Mouse (Mus musculus) thymus, adult 18-20 months (tissue): ENCODE data around the gene Klk12.

Experiments used
- DNase-seq, 2 experiments: peaks; one replicate each; pipeline ENCODE4 v3.0.0; 2022; ENCODE audit warnings: mixed read lengths in 2 of 2

Klk12 gene

DNA sequence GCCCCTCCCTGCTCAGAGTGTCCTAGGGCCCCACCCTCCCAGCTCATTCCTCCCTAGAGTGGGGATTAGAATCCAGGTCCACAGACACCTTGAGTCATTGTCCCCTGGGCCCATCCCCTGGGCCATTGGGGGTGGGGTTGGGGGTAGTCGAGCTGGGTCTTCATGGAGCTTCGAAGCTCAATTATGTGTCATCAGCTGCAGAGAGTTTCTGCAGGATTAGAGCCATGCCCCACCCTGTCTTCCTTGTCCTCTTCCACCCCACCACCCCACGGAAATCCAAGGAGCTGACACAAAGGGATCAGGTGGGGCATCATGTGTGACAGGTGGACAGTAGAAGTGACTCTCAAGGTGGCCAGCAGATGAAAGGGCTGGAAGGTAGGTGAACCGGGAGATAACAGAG lies at the start of gene Klk12:
TSS of gene Klk12 (plus strand) at position 301 of the 400 bp plus-strand sequence.
- DNase-seq, result no peak

DNA sequence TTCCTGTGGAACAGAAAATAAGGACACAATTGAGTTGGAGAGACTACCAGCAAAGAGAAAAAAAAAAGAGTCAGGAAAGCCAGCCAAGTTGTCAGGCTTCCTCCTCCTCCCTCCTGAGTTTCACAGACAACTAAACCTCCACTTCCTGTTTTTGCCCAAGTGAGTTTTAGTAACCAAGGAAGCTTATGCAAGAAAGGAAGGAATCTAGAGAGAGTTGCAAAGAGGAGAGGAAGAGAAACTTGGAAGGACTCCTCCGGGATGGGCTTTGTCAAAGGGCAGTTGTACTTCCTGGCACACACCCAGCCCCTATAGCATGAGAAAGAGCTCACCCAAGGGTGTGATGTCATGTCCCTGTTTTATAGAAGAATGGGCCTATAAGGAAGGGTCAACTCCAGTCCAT lies 20.9 kb upstream of the Klk12 start:
- no peak for DNase-seq

DNA sequence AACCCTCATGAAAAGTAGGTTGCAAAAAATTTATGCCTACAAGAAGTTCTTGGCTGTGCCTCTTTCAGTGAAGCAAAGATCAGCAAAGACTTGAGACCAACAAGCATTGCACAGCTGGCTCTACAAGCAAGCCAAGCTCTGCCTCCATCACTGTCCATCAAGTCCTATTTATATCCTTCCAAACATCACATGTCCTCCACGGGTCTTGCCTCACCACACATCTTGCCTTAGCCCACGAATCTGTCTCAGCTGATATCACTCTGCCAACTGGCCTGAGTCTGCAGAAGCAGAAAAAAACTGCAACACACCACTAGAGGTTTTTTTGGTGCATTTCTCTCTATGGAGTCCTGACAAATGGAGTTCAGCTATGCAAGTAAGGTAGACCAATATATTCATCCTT lies 15.9 kb upstream of the Klk12 start:
- DNase-seq, result no peak

DNA sequence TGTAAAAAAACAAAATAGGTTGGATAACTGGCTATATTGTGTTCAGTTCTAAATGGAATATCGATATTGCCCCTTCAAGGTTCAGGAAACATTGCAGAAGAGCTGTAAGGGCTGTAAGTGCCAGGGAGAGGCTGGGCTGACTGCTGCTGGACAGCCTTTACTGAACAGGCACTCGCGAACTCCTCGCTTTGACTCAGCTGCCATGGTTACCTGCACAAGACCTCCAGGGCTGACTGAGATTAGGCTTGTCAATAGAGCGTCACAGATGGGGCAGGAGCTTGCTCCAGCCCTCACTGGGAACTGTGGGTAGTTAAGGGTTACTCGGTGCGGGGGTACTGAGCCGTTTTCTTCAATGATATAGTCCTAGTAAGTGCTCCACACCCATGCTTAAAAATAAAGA lies 2.2 kb upstream of the Klk12 start:
- DNase-seq, result no peak

DNA sequence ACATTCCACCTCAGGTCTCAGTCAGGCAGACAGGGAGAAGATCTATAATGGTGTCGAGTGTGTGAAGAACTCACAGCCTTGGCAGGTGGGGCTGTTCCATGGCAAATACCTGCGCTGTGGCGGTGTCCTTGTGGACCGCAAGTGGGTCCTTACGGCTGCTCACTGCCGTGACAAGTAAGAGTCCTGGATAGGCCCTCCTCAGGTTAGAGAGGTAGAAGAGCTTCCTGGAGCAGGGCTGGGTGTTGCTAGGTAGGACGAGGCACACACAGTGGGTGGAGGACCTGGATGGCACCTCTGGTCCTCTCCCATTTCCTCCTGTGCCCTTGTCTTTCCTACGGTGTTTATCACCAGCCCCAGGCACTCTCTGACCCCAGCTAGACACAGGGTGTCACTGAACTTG lies 939 bp downstream of the Klk12 start:
- no peak for DNase-seq

DNA sequence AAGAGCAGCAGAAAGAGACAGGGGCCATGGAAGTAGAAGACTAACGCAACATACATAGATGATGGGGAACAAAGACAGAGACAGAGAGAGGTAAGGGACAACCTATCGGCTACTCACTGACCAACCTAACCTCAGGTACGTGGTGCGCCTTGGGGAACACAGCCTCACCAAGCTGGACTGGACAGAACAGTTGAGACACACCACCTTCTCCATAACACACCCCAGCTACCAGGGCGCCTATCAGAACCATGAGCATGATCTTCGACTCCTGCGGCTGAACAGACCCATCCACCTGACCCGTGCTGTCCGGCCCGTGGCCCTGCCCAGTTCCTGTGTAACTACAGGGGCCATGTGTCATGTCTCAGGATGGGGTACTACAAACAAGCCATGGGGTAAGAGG lies 2.0 kb downstream of the Klk12 start:
- DNase-seq, result no peak

DNA sequence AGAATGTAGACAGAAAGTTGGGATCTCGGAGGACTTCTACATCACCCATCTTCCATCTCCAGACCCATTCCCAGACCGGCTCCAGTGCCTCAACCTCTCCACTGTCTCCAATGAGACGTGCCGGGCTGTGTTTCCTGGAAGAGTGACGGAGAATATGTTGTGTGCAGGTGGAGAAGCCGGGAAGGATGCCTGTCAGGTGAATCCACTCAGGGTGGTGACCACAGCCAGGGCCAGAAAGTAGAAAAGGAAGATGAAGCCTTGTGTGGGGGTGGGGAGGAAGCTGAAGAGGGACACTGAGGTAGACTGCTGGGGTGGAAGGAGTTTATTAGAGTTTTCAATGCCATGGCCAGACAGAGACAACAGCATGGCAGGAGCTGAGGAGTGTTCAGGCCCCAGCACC lies 3.2 kb downstream of the Klk12 start:
- no peak for DNase-seq

DNA sequence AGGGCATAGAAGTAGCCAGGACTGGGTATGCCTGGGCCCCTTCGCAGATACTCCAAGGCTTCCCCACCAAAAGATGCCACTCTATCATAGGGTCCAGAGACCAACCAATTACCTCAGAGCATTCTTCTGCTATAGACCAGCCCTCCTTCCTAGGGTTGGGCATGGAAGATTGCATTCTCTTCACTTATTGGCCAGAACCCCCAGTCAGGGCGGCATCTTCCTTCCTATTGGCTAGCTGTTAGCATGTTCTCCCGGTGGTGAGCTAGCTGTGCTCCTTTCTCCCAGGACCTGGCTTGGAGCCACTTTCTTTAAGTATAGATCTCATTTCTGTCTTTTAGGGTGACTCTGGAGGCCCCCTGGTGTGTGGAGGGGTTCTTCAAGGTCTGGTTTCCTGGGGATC lies 4.2 kb downstream of the Klk12 start:
- no peak for DNase-seq

DNA sequence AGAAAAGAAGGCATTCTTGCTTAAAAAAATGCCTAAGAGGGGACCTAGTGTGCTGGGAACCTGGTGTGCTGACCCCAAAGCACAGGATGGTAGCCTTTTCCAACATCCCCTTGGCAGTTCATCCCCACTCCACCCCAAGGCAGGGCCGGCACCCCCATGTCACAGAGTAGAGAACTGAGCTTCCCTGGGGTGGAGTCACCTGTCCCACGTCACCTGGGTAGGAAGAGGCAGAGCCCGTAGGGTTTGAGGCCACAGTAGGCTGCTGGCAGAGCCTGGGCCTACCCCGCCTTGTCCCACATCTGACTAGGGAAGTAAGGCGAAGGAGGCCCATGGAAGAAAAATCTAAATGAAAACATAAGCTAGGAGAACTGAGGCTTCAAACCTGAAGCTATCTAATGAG lies 5.7 kb downstream of the Klk12 start, which contains the start of gene Klk11:
TSS of gene Klk11 (plus strand) at position 241 of the 400 bp plus-strand sequence.
- no peak for DNase-seq

DNA sequence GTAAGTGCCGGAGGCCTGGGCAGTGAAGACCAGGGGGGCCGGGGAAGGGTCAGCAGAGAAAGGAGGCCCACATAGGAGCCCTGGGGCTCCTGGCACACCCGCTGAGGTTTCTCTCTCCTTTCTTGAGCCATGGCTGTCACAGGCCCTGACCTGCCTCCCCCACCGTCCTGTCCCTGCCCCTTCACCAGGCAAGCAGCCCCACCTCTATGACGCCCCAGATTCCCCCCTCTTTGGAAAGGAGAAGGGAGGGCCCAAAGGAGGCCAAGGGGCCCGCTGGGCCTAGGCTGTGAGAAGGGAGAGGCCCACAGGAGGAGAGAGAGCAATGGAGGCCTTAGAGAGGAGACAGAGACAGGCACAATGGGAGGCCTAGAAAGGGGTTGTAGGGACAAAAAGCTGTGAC lies 6.1 kb downstream of the Klk12 start:
- no peak for DNase-seq

DNA sequence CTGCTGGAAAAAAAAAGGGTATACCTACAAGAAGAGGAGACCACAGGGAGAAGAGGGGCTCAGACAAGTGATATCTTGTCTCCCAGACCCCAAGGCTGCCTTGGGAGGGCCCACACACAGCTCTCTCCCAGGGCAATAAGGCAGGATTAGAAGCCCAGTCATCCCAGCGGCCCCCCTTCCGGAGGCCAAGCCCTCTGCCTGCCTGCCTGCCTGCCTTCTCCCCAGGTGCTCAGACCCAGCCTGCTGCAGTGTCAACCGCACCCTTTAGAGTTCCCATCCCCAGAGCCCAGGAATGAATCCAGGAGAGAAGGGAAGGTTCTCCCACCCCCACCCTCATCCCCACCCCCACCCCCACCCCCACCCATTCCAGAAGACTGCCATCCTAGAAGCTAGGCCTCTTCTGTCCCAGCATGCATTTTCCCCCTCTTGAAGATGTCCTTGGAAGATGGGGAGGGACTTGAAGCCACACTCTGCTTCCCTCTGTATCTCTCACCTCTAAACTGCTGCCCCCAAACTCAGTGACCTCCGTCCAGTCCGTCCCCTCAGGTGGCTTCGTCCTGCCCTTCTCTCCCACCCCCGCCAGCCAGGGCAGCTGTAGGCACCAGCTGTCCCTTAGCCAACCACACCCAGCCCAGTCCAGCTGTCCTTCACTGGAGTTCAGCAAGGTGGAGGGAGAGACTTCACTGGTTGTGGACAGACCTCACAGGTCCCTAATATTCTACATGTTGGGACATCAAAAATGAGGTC lies 6.8 kb downstream of the Klk12 start:
- DNase-seq, result no peak

DNA sequence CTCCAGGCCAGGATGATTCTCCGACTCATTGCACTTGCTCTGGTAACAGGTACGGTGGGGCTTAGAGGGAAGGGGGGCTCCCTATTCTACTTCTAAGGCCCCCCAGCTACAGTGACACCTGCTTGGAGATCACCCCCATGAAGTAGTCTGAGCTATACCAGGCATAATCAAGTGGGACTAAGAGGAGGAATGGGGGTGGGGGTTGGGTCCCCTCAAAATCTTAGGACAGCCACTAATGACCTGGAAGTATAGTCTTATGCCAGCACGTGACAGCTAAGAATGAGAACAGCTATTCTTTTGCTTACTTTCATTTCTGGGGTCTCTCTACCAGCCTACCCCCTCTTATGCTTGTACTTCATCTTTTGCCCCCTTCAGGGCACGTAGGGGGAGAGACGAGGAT lies 7.8 kb downstream of the Klk12 start:
- DNase-seq, result no peak

DNA sequence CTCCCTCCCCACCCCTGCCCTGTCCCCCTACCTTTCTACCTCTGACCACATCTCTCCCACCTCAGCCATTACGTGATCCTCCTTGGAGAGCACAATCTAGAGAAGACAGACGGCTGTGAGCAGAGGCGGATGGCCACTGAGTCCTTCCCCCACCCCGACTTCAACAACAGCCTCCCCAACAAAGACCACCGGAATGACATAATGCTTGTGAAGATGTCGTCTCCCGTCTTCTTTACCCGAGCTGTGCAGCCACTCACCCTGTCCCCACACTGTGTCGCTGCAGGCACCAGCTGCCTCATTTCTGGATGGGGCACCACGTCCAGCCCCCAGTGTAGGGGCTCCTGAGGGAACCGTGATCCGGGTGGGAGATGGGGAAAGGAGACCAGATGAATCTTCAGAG lies 8.7 kb downstream of the Klk12 start:
- DNase-seq, result no peak

DNA sequence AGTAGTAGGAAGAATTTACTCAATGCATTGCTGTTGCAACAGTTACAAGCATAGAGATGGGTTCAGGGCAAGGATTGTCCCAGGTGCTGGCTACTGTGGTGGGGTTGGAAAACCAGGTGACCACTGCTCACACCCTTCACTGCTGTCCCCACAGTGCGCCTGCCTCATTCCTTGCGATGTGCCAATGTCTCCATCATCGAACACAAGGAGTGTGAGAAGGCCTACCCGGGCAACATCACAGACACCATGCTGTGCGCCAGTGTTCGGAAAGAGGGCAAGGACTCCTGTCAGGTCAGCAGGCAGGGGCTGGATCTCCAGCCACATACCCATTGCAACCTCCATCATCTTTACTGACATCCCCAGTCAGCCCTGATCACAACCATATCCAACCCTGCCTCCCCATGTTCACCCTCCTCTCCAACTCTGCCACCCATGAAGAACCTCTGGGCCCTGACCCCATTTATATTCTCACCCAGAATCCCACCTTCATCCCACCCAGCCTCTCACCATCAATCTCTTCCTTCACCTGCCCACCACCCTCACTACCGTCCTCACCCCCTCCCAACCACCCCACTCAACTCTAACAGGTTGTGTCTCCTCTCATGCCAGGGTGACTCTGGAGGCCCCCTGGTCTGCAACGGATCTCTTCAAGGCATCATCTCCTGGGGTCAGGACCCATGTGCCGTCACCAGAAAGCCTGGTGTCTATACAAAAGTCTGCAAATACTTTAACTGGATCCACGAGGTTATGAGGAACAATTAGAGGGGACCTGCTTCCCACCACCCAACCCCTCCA lies 9.7 kb downstream of the Klk12 start:
- DNase-seq, result no peak

DNA sequence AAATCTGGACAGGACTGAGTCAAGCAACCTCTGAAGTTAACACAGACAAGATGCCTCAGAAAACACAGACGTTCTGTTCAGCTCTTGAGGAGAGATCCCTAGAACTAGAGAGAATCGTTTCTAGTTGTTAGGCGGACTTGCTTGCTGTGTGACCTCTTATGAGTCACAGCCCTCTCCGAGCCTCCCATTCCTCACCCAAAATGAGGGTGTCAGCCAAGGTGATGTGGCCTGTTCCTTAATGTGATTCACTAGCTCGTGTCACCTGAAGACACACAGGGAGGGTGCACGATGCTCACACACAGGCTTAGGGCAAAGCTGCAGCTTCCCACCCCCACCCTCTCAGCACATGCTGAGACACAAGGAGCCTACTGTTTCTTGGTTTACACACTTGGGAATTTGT lies 11.5 kb downstream of the Klk12 start:
- no peak for DNase-seq

DNA sequence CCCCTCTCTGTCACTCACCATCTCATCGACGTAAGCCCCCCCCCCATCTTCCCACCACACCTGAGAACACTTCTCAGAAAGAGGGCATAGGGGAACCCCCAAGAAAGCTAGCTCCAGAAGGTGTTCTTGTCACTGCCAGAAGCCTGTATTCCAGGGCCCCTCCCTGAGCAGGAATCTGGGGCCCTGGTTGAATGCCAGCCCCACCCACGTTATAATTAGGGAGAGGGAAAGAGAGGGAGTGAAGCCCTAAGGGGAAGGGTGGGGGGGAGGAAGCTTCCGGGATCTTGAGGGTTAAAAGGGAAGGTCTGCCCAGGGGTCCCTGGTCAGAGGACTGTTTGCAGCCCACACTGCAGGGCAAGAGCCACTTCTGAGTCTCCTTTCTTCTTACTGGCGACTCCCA lies 12.0 kb downstream of the Klk12 start, which contains the start of gene Klk10:
TSS of gene Klk10 (plus strand) at position 290 of the 400 bp plus-strand sequence.
- no peak for DNase-seq

DNA sequence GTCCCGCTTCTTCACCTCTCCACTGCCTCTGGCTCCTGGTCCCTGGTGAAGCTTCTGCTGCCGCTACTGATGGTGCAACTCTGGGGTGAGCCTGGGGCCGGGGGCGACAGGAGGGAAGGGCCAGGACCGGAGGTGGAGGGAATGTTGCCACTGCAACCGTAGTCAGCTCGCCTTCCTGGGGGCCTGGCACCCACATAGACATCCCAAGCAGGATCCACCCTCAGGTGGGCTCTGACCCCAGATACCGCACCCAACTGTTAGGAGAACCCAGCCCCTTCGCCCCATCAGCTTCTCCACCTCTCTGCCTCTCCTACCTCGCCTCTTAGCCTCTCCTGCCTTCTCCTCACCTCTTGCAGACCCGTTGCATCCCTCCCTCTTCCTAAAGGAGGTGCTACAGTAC lies 12.8 kb downstream of the Klk12 start:
- no peak for DNase-seq

DNA sequence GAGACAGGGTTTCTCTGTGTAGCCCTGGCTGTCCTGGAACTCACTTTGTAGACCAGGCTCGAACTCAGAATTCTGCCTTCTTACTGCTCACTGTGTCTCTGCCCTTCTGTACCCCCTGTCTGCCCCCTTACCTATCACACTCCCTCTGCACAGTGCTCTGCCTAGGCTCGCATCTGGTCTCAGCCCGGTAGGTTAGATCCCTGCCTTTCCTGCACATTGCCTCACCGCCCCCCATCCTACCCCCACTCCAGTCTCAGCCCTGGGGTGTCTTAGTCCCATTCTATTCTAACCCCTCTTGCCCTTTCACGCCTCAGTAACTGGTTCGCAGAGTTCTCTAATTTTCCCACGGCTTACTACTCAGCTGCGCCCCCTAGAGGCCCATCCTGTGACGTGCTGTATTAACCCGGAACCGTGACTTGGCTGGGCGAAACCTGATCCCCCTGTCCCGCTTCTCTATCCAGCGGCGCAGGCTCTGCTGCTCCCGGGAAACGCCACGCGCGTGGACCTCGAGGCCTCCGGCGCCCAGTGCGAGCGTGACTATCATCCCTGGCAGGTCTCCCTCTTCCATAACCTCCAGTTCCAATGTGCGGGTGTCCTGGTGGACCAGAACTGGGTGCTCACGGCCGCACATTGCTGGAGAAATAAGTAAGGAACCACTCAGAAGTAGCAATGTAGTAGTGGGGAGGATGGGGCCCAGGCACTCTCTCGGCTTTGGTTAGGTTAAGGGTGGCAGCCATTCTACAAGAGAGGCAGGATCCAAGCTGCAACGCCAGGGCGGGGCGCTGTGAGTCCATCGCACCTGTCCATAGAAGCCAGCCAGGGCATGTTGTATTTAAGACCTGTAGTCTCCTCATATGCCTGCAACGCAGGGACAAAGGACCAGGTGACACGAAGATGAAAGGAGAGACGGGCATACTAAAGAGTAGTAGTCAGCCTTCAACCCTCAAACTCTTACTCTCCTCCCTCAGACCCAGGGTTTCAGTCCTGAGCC lies 13.9 kb downstream of the Klk12 start:
- DNase-seq, result peak in 1 of 2 experiments; percentile 17

DNA sequence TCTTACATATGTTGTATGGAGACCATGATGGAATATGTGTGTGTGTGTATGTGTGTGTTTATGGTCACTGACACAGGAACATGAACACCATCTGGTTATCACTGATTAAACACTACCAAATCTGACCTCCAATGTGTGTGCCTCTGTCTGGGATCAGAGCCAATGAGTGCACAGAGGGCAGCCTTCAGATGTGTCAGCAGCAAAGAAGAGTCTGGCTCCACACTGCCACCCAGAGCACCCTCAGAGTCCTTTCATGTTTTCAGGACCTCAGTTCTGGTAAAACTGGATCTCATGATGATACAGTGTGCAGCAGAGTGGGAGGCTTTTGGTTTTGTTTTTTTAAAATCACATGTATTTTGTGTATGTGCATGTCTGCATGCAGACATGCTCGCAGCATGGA lies 16.6 kb downstream of the Klk12 start:
- DNase-seq, result no peak

DNA sequence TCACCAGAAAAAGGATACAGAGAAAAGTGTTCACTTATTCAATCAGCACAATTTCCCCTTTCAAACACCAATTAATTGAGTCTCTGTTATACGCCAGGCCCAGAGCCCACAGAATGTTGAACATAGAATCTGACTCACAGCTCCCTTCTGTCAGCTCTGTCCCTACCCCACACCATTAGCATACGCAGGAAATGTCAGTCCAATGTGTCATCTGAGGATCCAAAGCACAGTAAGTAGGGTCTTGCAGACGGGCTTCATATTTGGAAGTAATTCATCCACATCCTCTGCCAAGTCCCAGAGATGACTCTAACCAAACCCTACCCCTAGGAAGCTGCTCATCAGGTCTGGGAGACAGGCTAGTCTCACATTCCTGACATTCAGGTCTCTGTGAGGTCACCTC lies 19.4 kb downstream of the Klk12 start:
- DNase-seq, result no peak

DNA sequence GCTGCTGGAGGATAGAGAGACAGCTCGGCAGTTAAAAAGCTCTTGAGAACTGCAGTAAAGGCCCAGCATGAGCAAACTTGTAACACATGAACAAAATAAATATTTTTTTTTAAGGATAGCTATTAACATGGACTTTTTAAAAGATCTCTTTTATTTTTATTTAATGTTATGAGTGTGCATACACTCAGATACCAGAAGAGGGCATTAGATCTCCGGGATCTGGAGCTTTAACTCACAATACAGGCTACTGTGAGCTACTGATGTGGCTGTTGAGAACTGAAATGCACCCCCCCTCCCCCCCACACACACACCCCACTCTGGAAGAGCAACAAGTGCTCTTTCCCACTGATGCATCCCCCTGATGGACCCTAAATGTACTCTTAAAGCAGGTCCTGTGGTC lies 20.6 kb downstream of the Klk12 start:
- no peak for DNase-seq

DNA sequence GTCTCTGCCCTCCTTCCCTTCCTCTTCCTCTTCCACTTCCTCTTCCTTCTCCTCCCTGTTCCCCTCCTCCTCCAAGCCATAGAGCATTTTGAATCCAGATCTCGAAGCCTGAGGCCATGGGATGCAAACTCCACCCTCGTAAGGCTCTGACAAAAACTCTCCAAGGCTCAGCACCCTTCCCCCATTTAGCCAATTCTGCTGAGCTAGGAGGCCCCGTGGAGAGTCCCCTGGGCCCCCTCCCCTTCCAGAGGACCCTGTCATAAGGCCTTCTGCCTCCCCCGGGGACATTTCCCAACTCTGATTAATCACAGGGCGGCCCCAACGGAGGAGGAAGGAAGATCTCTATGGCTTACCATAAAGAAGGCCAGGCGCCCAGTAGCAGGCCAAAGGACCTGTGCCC lies 22.9 kb downstream of the Klk12 start, which contains the start of gene Klk9:
TSS of gene Klk9 (plus strand) at position 301 of the 400 bp plus-strand sequence.
- no peak for DNase-seq

DNA sequence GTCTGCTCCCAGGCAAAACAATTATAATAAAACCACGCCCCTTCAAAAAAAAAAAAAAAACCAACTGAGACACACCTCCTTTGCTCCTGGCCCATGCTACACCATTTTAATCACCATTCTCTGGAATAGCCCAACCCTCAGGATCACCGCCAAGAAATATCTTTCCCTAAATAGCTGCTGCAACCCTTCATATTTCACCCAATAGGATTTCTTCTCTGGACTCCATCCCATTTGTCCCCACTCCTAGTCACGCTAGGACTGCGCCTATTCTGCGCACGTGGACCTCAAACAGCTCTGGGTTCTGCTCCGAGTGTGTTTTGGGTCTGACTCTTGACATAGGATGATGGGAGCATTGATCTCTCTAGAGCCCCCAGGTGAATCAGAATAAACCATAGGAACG lies 27.7 kb downstream of the Klk12 start:
- DNase-seq, result no peak
